Comparison of ENCODE assay signal across 10 mouse cellular contexts in the genomic region with DNA sequence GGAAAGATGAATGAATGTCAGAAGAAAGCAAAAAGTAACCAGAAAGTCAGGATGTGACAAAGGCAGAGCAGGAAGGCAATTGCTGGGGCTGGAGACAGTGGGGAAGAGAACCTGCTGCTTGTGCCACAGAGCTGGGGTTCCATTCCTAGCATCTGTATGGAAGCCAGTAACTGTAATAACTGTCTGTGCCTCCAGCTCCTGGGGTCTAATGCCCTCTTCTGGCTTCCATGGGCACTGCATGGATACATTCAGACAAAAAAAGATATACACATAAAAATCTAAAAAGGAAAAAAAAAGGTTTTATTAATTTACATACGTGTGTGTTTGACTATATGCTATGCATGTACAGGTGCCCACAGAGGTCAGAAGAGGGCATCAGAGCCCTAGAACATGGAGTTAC. TPM values are rescaled to one million over a fixed set of nuclear protein-coding genes. Genes with fewer than 3 reads are reported as not detected.
A peak's percentile ranks its signal among the peaks of the same experiment; 100 is the strongest.
DNase-seq lines count a peak whose midpoint lies in the region; ATAC-seq and TF ChIP-seq lines count a peak whose summit lies in the region.
"Had no signal": no experiment of that assay in that cellular context is flagged by ENCODE, and none has a peak within 500 bp of the region (broad histone marks: within the 10 kb centered on the region; RNA-seq: fewer than 3 reads in every experiment).

No protein-coding gene starts in this region.

- no peaks in the 10 kb centered on the region for H3K9me3 ChIP-seq in lung, embryonic 14.5 days (ENCODE audit: low read depth, low read length)
- H3K9me3 ChIP-seq in stomach, embryonic 14.5 days (ENCODE audit: control insufficient read depth, low read depth, low read length): no peaks in the 10 kb centered on the region
- H3K9me3 ChIP-seq: liver, embryonic 13.5 days had no signal

- TF ChIP-seq CTCF in heart, adult 2 months (IDR thresholded peaks at IDR 0.05): peak; percentile 65
- TF ChIP-seq CTCF in lung, embryonic 14.5 days (IDR thresholded peaks at IDR 0.05; ENCODE audit: low read depth): peak; percentile 65

- DNase-seq in heart, adult 2 months: no peak
- no peak for DNase-seq in heart, adult 9 months (ENCODE audit: low spot score in 2 of 2)
- peak; percentile 60 for DNase-seq in lung, embryonic 14.5 days
- DNase-seq in lung, adult 18-20 months: no peak
- peak; percentile 33 for DNase-seq in brain, adult 2 months (ENCODE audit: low read depth, low spot score)
- no peak for DNase-seq in gastrocnemius, adult 18-20 months (ENCODE audit: low spot score)
- no peak for DNase-seq in right cerebral cortex, adult 2 months (ENCODE audit: low spot score in 2 of 2)
- DNase-seq: liver, embryonic 13.5 days had no signal

- no peaks in the 10 kb centered on the region for H3K27me3 ChIP-seq in heart, adult 2 months (ENCODE audit: control insufficient read depth, insufficient read depth, low read length)
- no peaks in the 10 kb centered on the region for H3K27me3 ChIP-seq in lung, embryonic 14.5 days (ENCODE audit: insufficient read depth, low read length)
- no peaks in the 10 kb centered on the region for H3K27me3 ChIP-seq in stomach, embryonic 14.5 days (ENCODE audit: control insufficient read depth, insufficient read depth, low read length)
- H3K27me3 ChIP-seq: liver, embryonic 13.5 days had no signal

- intact Hi-C loops in heart, adult 2 months (cut with DNase I): no loop called here

- H3K79me2 ChIP-seq in heart, adult 2 months (replicated peaks; ENCODE audit: control insufficient read depth, insufficient read depth, low read length): no peaks in the 10 kb centered on the region

- H3K9ac ChIP-seq in heart, adult 2 months (ENCODE audit: low read depth, low read length): no peak overlapping the region
- H3K9ac ChIP-seq in lung, embryonic 14.5 days: no peak overlapping the region
- no peak overlapping the region for H3K9ac ChIP-seq in stomach, embryonic 14.5 days (replicated peaks; ENCODE audit: low read depth, low read length)
- H3K9ac ChIP-seq: liver, embryonic 13.5 days had no signal

- no peak for TF ChIP-seq EP300 in heart, adult 2 months (IDR thresholded peaks at IDR 0.05; ENCODE audit: insufficient read depth, low read depth, low read length)

- WGBS in heart, adult 2 months: 93% methylated on average over 1 of the region's 1 CpGs
- WGBS in lung, embryonic 14.5 days: 67% methylated on average over 1 of the region's 1 CpGs
- WGBS in stomach, embryonic 14.5 days: 93% methylated on average over 1 of the region's 1 CpGs

- peak overlapping the region; percentile 87 for H3K27ac ChIP-seq in heart, adult 2 months
- H3K27ac ChIP-seq in lung, embryonic 14.5 days (ENCODE audit: low read depth): no peak overlapping the region
- H3K27ac ChIP-seq in stomach, embryonic 14.5 days (ENCODE audit: low read length): peak overlapping the region; percentile 52; the same call in 1 of the 2 replicates
- H3K27ac ChIP-seq: liver, embryonic 13.5 days had no signal

- no peak overlapping the region for H3K4me3 ChIP-seq in heart, adult 2 months
- no peak overlapping the region for H3K4me3 ChIP-seq in lung, embryonic 14.5 days (ENCODE audit: low read depth, low read length)
- no peak overlapping the region for H3K4me3 ChIP-seq in stomach, embryonic 14.5 days (ENCODE audit: low read depth, low read length)
- H3K4me3 ChIP-seq: liver, embryonic 13.5 days had no signal

- H3K36me3 ChIP-seq in heart, adult 2 months (ENCODE audit: control insufficient read depth, insufficient read depth, low read length): peaks cover 9% of the 10 kb centered on the region
- H3K36me3 ChIP-seq in lung, embryonic 14.5 days (ENCODE audit: insufficient read depth): peaks cover 7% of the 10 kb centered on the region; the same call in 1 of the 2 replicates
- no peaks in the 10 kb centered on the region; the same call in none of the 2 replicates for H3K36me3 ChIP-seq in stomach, embryonic 14.5 days (ENCODE audit: control insufficient read depth, insufficient read depth, low read length)

- H3K4me1 ChIP-seq in heart, adult 2 months (ENCODE audit: control insufficient read depth, insufficient read depth, low read length): peaks cover 14% of the 10 kb centered on the region
- no peaks in the 10 kb centered on the region for H3K4me1 ChIP-seq in lung, embryonic 14.5 days (ENCODE audit: insufficient read depth)
- peaks cover 14% of the 10 kb centered on the region; the same call in 1 of the 2 replicates for H3K4me1 ChIP-seq in stomach, embryonic 14.5 days (ENCODE audit: control insufficient read depth, insufficient read depth, low read length)

- TF ChIP-seq POLR2A in heart, adult 2 months (IDR thresholded peaks at IDR 0.05; ENCODE audit: insufficient read depth, low read depth, low read length): no peak

- H3K4me2 ChIP-seq in lung, embryonic 14.5 days: no peak overlapping the region
- H3K4me2 ChIP-seq in stomach, embryonic 14.5 days (replicated peaks; ENCODE audit: low read depth, low read length): no peak overlapping the region
- H3K4me2 ChIP-seq: liver, embryonic 13.5 days had no signal

- no peak for ATAC-seq in lung, embryonic 14.5 days (ENCODE audit: insufficient read depth)
- ATAC-seq in stomach, embryonic 14.5 days (ENCODE audit: insufficient number of reproducible peaks, insufficient read depth, low FRiP score, low read depth): no peak

RNA-seq across cellular contexts. Expression of a gene that starts 53.9 kb away (rescaled TPM):
- total RNA-seq in heart, adult 2 months (2021): not detected
- polyA plus RNA-seq in heart, adult 2 months (2012; rRNA removed): 0.38 TPM in 1 of 2 replicates, not detected in the other
- polyA plus RNA-seq in lung, embryonic 14.5 days (2014; fragmentation: Nextera tagmentation; extraction: Ambion mirVana): 3.0 and 3.6 TPM in 2 replicates
- polyA plus RNA-seq in stomach, embryonic 14.5 days (2014; fragmentation: Nextera tagmentation; extraction: Ambion mirVana): 5.2 and 6.6 TPM in 2 replicates
- not detected for total RNA-seq in gastrocnemius, adult 18-20 months (2021)
- total RNA-seq: heart, adult 8-10 months had no signal

Comparison
In these comparisons a context has a peak if more than half of its experiments do, and no peak if none do; other contexts are left out.
1. DNase-seq: peak in lung, embryonic 14.5 days (single experiment) and brain, adult 2 months (single experiment); none in heart, adult 2 months (0 of 2), heart, adult 9 months (0 of 2), lung, adult 18-20 months (0 of 2), gastrocnemius, adult 18-20 months (single experiment) and right cerebral cortex, adult 2 months (0 of 2).